Mouse (Mus musculus) limb, embryonic 15.5 days (tissue): Measurements from ENCODE around the gene Galnt10. TPM values are rescaled to one million over a fixed set of nuclear protein-coding genes. Genes with fewer than 3 reads are reported as not detected.

Source experiments
- ATAC-seq: fragments of 200-750 bp; cut with Nextera tagmentation; 2 replicates; pipeline ENCODE4 v1.8.0; 2017; ENCODE audit warnings: low read depth, moderate TSS enrichment; ENCODE audit not compliant: insufficient number of reproducible peaks, low FRiP score, low TSS enrichment
- H3K27ac ChIP-seq: fragments of 300-500 bp; sonication (generic); 2 replicates; pipeline ENCODE4 v1.5.1; 2015; ENCODE audit warnings: moderate library complexity, mild to moderate bottlenecking, inconsistent platforms
- H3K27me3 ChIP-seq: fragments of 300-500 bp; sonication (generic); 2 replicates; pipeline ENCODE4 v1.6.1; 2015; ENCODE audit warnings: inconsistent platforms
- H3K36me3 ChIP-seq: fragments of 300-500 bp; sonication (generic); 2 replicates; pipeline ENCODE4 v1.6.1; 2015; ENCODE audit warnings: inconsistent platforms
- H3K4me1 ChIP-seq: fragments of 300-500 bp; sonication (generic); 2 replicates; pipeline ENCODE4 v1.6.1; 2015; ENCODE audit warnings: inconsistent platforms
- H3K4me2 ChIP-seq: fragments of 300-500 bp; sonication (generic); 2 replicates; pipeline ENCODE4 v1.6.1; 2015; ENCODE audit warnings: mild to moderate bottlenecking, inconsistent platforms
- H3K4me3 ChIP-seq: fragments of 300-500 bp; sonication (generic); 2 replicates; pipeline ENCODE4 v1.5.1; 2015; ENCODE audit warnings: mild to moderate bottlenecking, inconsistent platforms
- H3K9ac ChIP-seq: fragments of 300-500 bp; sonication (generic); 2 replicates; pipeline ENCODE4 v1.6.1; 2015; ENCODE audit warnings: inconsistent platforms
- H3K9me3 ChIP-seq: fragments of 300-500 bp; sonication (generic); 2 replicates; pipeline ENCODE4 v1.6.1; 2016; ENCODE audit warnings: inconsistent platforms
- WGBS: fragments of 180-500 bp; shearing (Covaris S2); methylation state at CpG from one replicate; pipeline ENCODE4 v1.1.7; 2015; 5-methylcytosine and 5-hydroxymethylcytosine counted together
- polyA plus RNA-seq: library from polyadenylated mRNA; unstranded; fragments of >200 nt; fragmentation: Nextera tagmentation; extraction: Ambion mirVana; gene quantifications from 2 replicates; pipeline ENCODE4 v1.2.1, GENCODE M21; 2015

The Galnt10 gene
- polyA plus RNA-seq, 1 experiment from 2014 or later, result 36.5 TPM

GRCm38 (mm10) chr11:57683125-57683524, 37.9 kb downstream of the Galnt10 start:
- ATAC-seq, result no peak
- WGBS, result 62% methylated on average over 12 of the region's 12 CpGs
- Histone ChIP-seq H3K9ac (no peak overlapping the region), H3K36me3 (0 out of 2 replicates have a peak, but pooled peaks cover 3% of the 10 kb centered on the region), H3K4me1 (peaks cover 47% of the 10 kb centered on the region), H3K4me3 (no peak overlapping the region), H3K27me3 (no peaks in the 10 kb centered on the region), H3K4me2 (no peak overlapping the region), H3K9me3 (no peaks in the 10 kb centered on the region), H3K27ac (no peak overlapping the region)

GRCm38 (mm10) chr11:57683931-57684330, 38.7 kb downstream of the Galnt10 start:
- Histone ChIP-seq H3K27me3 (no peaks in the 10 kb centered on the region), H3K4me1 (peaks cover 55% of the 10 kb centered on the region), H3K9ac (no peak overlapping the region), H3K9me3 (no peaks in the 10 kb centered on the region), H3K36me3 (0 out of 2 replicates have a peak, but pooled peaks cover 3% of the 10 kb centered on the region), H3K4me2 (peak overlapping the region; percentile 21; the same call in 1 of the 2 replicates), H3K27ac (no peak overlapping the region), H3K4me3 (no peak overlapping the region)
- ATAC-seq, result 0 out of 2 replicates have a peak, but pooled peaks have one; percentile 28
- WGBS, result 7% methylated on average over 8 of the region's 8 CpGs

- 38% methylated on average over 5 of the region's 5 CpGs for WGBS
These were observed 39.6 kb downstream of the Galnt10 start for GRCm38 (mm10) chr11:57684891-57685290.

GRCm38 (mm10) chr11:57685689-57686454, 40.6 kb downstream of the Galnt10 start:
- ATAC-seq, result no peak
- Histone ChIP-seq H3K27me3 (no peaks in the 10 kb centered on the region), H3K4me2 (no peak overlapping the region), H3K9ac (no peak overlapping the region), H3K4me3 (no peak overlapping the region), H3K36me3 (no peaks in the 10 kb centered on the region), H3K9me3 (no peaks in the 10 kb centered on the region), H3K4me1 (peaks cover 57% of the 10 kb centered on the region), H3K27ac (no peak overlapping the region)
- WGBS, result 33% methylated on average over 10 of the region's 10 CpGs

More at GRCm38 (mm10) chr11:57684891-57685290, 39.6 kb downstream of the Galnt10 start:
- H3K9ac ChIP-seq, result no peak overlapping the region
- H3K36me3 ChIP-seq, result no peaks in the 10 kb centered on the region
- H3K27me3 ChIP-seq, result no peaks in the 10 kb centered on the region
- no peaks in the 10 kb centered on the region for H3K9me3 ChIP-seq
- H3K4me1 ChIP-seq, result peaks cover 57% of the 10 kb centered on the region
- no peak for ATAC-seq
- H3K27ac ChIP-seq, result no peak overlapping the region
- H3K4me2 ChIP-seq, result no peak overlapping the region
- no peak overlapping the region for H3K4me3 ChIP-seq

GRCm38 (mm10) chr11:57686797-57687196, 41.6 kb downstream of the Galnt10 start:
- no peaks in the 10 kb centered on the region for H3K27me3 ChIP-seq
- no peak overlapping the region for H3K4me3 ChIP-seq
- peaks cover 51% of the 10 kb centered on the region for H3K4me1 ChIP-seq
- H3K36me3 ChIP-seq, result no peaks in the 10 kb centered on the region
- ATAC-seq, result no peak
- no peak overlapping the region for H3K9ac ChIP-seq
- H3K9me3 ChIP-seq, result no peaks in the 10 kb centered on the region
- WGBS, result 85% methylated on average over 12 of the region's 12 CpGs
- H3K4me2 ChIP-seq, result no peak overlapping the region
- H3K27ac ChIP-seq, result no peak overlapping the region

GRCm38 (mm10) chr11:57687258-57687657, 42.0 kb downstream of the Galnt10 start:
- WGBS, result 96% methylated on average over 9 of the region's 9 CpGs
- H3K9me3 ChIP-seq, result no peaks in the 10 kb centered on the region
- H3K27me3 ChIP-seq, result no peaks in the 10 kb centered on the region
- H3K4me2 ChIP-seq, result no peak overlapping the region
- peaks cover 49% of the 10 kb centered on the region for H3K4me1 ChIP-seq
- no peak overlapping the region for H3K4me3 ChIP-seq
- H3K9ac ChIP-seq, result no peak overlapping the region
- no peak for ATAC-seq
- no peaks in the 10 kb centered on the region for H3K36me3 ChIP-seq
- H3K27ac ChIP-seq, result no peak overlapping the region

- no peaks in the 10 kb centered on the region for H3K27me3 ChIP-seq
- peaks cover 46% of the 10 kb centered on the region for H3K4me1 ChIP-seq
- ATAC-seq, result no peak
- no peaks in the 10 kb centered on the region for H3K9me3 ChIP-seq
- no peak overlapping the region for H3K9ac ChIP-seq
- H3K27ac ChIP-seq, result no peak overlapping the region
- no peak overlapping the region for H3K4me3 ChIP-seq
- WGBS, result 46% methylated on average over 14 of the region's 14 CpGs
- H3K4me2 ChIP-seq, result no peak overlapping the region
- H3K36me3 ChIP-seq, result no peaks in the 10 kb centered on the region
These were observed 43.1 kb downstream of the Galnt10 start for GRCm38 (mm10) chr11:57688179-57688929.

- 49% methylated on average over 6 of the region's 6 CpGs for WGBS
- Histone ChIP-seq H3K27me3 (no peaks in the 10 kb centered on the region), H3K36me3 (no peaks in the 10 kb centered on the region), H3K9me3 (no peaks in the 10 kb centered on the region), H3K4me1 (peaks cover 31% of the 10 kb centered on the region), H3K4me2 (no peak overlapping the region), H3K27ac (no peak overlapping the region), H3K9ac (no peak overlapping the region), H3K4me3 (no peak overlapping the region)
- no peak for ATAC-seq
These were observed 44.6 kb downstream of the Galnt10 start for GRCm38 (mm10) chr11:57689811-57690210.

- no peak for ATAC-seq
- peaks cover 28% of the 10 kb centered on the region for H3K4me1 ChIP-seq
- no peaks in the 10 kb centered on the region for H3K36me3 ChIP-seq
- no peaks in the 10 kb centered on the region for H3K9me3 ChIP-seq
- H3K27ac ChIP-seq, result no peak overlapping the region
- no peak overlapping the region for H3K4me2 ChIP-seq
- H3K27me3 ChIP-seq, result no peaks in the 10 kb centered on the region
- no peak overlapping the region for H3K4me3 ChIP-seq
- WGBS, result 89% methylated on average over 5 of the region's 5 CpGs
- H3K9ac ChIP-seq, result no peak overlapping the region
These were observed 45.6 kb downstream of the Galnt10 start for GRCm38 (mm10) chr11:57690836-57691235.

GRCm38 (mm10) chr11:57691939-57692338, 46.7 kb downstream of the Galnt10 start:
- no peaks in the 10 kb centered on the region for H3K27me3 ChIP-seq
- no peak overlapping the region for H3K4me2 ChIP-seq
- H3K4me1 ChIP-seq, result peaks cover 34% of the 10 kb centered on the region
- H3K9ac ChIP-seq, result no peak overlapping the region
- no peaks in the 10 kb centered on the region for H3K9me3 ChIP-seq
- no peaks in the 10 kb centered on the region for H3K36me3 ChIP-seq
- ATAC-seq, result no peak
- no peak overlapping the region for H3K4me3 ChIP-seq
- 67% methylated on average over 6 of the region's 6 CpGs for WGBS
- no peak overlapping the region for H3K27ac ChIP-seq

- no peaks in the 10 kb centered on the region for H3K9me3 ChIP-seq
- whole genome bisulfite sequencing, result 69% methylated on average over 7 of the region's 7 CpGs
- H3K4me1 ChIP-seq, result peaks cover 40% of the 10 kb centered on the region
- H3K27ac ChIP-seq, result no peak overlapping the region
- H3K4me2 ChIP-seq, result no peak overlapping the region
- no peak overlapping the region for H3K9ac ChIP-seq
- H3K27me3 ChIP-seq, result no peaks in the 10 kb centered on the region
- H3K36me3 ChIP-seq, result no peaks in the 10 kb centered on the region
- H3K4me3 ChIP-seq, result no peak overlapping the region
- no peak for ATAC-seq
These were observed 47.5 kb downstream of the Galnt10 start for GRCm38 (mm10) chr11:57692726-57693125.

GRCm38 (mm10) chr11:57694486-57694885, 49.2 kb downstream of the Galnt10 start:
- Histone ChIP-seq H3K36me3 (no peaks in the 10 kb centered on the region), H3K4me3 (no peak overlapping the region), H3K9me3 (no peaks in the 10 kb centered on the region), H3K27me3 (no peaks in the 10 kb centered on the region), H3K4me1 (peaks cover 28% of the 10 kb centered on the region), H3K27ac (0 out of 2 replicates have a peak overlapping the region, but pooled peaks have one; percentile 30), H3K4me2 (no peak overlapping the region), H3K9ac (no peak overlapping the region)
- ATAC-seq, result no peak
- 92% methylated on average over 6 of the region's 6 CpGs for WGBS
